Mouse (Mus musculus) heart, postnatal 0 days (tissue): ENCODE data around the gene Fzd10.

ENCODE experiments used
- CTCF ChIP-seq: IDR thresholded peaks from 2 replicates; pipeline ENCODE4 v1.5.1; 2016; ENCODE audit warnings: antibody characterized with exemption, control low read depth, low read depth
- EP300 ChIP-seq: IDR thresholded peaks from 2 replicates; pipeline ENCODE4 v1.6.1; 2016; ENCODE audit warnings: antibody characterized with exemption, low read depth

DNA sequence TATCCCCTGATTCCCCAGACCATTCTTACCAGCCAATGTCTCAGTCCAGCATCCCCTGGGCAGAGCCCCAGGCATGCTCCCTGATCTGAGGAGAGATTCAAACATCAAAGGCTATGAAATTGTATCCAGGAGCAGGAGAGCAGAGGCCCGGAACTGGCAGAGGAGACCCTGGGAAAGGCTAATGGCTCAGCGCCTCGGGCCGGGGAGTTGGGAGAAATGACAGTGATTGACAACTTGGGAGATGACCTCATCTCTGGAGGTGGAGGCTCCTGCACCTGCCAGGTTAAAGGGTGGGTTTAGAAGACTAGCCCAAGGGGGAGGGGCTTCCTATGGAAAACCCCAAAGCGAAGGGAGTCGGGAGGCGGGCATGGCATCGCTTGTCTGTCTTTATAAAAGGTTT, 45.1 kb downstream of the Fzd10 start:
- TF ChIP-seq CTCF = no peak
- TF ChIP-seq EP300 = no peak
